Mouse (Mus musculus) spleen, postnatal 14 days (tissue): ENCODE data around the gene Nkain4.

Source experiments
- DNase-seq, 2 experiments: peaks; one replicate each; pipeline ENCODE4 v3.0.0; 2021 to 2022; ENCODE audit warnings: low spot score in 2 of 2

The Nkain4 gene

DNA sequence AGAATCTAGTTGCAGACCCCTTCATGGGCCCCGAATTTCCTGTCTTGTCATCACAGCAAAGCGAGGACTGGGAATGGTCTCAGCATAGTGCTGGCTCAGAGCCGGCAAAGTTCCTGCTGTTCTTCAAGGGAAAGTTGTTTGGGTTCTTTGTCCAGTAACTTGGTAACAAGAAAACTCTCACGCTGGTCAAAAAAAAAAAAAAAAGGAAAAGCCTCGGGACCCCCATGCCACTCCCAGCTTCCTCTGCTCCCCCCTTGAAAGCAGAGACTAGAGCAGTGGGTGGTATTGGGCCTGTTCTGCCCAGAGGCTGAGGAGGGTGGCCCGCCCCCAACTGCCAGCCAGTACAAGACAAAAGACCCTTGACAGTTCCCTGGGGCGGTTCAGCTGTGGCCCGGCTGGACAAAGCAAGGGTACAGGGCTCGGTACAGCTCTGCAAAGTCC, 1.7 kb downstream of the Nkain4 start:
- no peak for DNase-seq

DNA sequence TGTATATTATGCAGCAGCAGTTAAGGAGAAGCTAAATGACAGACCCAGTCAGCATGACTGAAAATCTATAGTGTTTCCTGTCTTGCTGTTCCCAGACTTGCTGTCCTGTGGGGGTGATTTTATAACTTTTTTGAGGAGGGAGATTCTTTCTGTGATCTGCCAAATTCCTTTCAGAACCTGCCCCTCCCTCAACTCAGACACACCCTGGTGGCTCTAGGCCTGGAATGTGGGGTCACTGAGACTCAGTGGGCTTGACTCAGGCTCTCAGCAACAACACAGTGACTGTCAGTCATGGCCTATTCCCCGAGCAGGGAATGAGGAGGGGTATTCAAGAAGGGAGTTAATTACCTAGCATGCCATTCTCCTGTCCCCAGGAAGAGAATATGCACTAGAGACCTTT, 4.6 kb downstream of the Nkain4 start:
- no peak for DNase-seq

DNA sequence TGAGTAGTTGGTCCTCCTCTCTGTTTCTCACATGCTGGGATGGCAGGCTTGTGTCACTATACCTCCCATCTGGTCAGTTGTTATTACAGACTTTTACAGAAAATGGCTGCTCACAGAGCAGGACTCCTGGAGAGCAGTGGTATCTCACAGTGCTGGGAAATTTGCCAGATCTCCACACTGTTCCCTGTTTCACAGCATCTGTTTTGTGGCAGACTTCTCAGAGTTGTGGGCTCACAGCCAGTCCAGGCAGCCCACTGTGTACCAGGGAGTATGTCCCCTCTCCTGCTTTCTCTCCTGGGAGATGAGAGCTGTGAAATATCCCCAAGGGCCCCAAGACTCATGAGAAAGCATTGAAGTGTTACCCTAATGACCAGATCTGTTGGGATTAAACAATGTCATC, 12.6 kb downstream of the Nkain4 start:
- no peak for DNase-seq

DNA sequence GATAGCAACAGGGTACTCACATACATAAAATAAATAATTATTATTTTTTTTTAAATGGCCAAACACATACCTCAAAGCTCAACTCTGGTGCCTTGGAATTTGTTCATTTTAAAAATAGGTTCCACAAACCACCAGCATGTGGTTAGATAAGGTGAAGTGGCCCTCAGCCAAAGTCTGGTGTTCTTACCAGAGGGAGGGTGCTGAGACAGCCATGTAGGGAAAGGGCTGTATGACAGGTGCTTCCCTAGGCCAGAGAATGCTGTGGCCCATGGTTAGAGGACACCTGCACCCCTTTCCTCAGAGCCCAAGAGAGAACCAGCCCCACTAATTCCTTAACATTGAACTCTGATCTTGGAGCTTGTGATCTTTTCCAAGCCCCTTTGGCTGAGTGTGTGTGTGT, 14.3 kb downstream of the Nkain4 start:
- no peak for DNase-seq

DNA sequence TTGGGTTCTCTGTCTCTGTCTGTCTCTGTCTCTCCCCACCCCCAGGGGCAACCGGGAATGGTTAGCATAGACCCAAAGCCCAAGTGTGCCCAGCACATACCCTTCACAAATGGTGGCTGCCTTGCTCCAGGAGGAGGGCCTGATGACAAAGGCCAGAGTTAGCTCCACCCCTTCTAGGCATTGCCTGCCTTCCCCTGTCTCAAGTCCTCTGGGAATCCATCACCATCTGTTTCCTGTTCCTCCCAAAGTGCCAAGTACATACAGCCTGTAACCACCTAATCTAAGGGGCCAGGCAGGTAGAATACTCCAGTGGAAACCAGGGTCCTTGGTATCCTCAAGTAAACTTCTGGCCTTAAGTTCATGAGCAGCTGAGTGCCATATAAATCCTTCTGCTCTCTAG, 22.1 kb downstream of the Nkain4 start:
- DNase-seq = no peak

DNA sequence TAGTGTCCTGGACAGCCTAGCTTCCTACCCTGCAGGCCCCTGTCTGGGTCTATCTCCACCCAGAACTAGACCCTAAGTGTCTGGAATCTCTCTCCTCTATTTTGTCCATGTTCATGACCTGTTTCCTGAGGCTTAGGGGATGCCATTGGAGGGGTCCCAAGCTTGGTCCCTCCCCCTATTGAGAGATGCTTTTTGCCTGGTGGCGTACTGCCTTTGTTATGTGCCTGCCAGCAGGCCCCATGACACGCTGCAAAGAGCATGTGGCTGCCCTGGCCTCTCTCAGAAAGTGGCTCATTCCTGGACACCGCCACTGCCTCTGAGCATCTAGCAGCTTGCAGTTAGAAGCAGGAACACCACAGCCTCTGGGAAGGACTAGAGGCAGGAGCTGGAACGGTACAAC, 25.8 kb downstream of the Nkain4 start, which contains the start of gene Birc7:
Birc7 (plus strand) TSS at position 301 of the 400 bp plus-strand sequence.
- no peak for DNase-seq

DNA sequence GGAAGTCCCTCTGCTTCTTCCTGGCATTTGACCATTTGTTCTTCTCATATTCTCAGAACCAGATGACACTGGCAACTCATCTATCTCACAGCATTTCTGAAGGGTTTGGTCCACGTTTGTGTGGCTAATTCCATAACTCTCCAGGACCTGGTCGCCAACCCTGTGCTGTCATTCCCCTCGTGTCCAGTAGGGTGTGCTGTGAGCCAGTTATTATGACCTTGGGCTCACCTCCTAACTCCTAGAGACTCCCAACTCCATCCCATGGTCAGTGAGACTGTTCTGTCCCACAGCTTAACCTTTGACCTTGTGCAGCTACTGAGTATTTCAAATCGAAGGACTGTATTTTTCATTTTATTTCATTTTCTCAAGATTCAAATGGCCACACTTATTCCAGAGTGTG, 29.3 kb downstream of the Nkain4 start:
- DNase-seq = peak; percentile 27 to 44

DNA sequence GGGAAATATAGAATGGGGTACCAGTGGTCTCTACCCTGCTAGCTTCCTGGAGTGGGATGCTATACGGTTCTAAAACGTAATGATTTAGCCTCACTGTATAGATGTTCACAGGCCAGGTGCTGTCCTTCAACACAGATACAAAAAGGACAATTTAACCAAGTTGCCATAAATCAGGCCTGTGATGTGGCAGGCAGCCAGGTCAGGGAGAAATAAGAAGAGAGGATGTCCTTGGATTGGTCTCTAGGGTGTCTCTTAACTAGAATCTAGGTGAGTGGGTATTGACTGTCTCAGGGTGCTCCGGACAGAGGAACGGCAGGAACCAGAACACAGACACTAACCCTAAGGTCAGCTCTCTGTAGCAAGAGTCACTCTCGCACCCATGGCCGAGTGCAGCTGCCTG, 31.8 kb downstream of the Nkain4 start:
- no peak for DNase-seq

DNA sequence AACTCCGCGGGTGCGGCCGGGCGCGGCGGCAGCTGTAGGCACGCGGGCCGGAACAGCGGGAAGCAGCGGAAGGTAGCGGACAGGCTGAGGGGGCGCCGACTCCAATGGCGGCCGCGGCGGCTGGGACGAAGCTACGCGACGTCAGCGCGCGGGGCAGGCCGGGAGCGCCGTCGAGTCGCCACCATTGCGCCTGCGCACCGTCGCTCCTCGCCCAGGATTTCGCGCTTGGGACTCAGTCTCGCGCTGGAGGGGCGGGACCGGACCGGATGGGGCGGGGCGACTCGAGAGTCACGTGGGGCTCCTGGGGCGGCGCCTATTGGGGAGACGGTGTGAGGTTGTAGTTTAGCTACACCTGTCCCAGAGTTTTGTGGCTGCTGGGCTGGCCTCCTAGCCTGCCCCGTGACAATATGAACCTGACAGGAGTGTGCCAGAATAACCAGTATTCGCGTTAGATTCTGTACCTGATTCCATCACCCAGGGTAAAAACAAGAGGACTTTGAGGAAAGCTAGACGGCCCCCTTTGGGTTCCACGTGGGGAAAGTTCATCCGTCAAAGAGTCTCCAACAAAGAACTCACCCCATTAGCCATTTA, 33.6 kb downstream of the Nkain4 start, which contains the start of gene Ythdf1:
Ythdf1 (minus strand) TSS at position 140 of the 591 bp plus-strand sequence.
- DNase-seq = peak; percentile 98 to 99

DNA sequence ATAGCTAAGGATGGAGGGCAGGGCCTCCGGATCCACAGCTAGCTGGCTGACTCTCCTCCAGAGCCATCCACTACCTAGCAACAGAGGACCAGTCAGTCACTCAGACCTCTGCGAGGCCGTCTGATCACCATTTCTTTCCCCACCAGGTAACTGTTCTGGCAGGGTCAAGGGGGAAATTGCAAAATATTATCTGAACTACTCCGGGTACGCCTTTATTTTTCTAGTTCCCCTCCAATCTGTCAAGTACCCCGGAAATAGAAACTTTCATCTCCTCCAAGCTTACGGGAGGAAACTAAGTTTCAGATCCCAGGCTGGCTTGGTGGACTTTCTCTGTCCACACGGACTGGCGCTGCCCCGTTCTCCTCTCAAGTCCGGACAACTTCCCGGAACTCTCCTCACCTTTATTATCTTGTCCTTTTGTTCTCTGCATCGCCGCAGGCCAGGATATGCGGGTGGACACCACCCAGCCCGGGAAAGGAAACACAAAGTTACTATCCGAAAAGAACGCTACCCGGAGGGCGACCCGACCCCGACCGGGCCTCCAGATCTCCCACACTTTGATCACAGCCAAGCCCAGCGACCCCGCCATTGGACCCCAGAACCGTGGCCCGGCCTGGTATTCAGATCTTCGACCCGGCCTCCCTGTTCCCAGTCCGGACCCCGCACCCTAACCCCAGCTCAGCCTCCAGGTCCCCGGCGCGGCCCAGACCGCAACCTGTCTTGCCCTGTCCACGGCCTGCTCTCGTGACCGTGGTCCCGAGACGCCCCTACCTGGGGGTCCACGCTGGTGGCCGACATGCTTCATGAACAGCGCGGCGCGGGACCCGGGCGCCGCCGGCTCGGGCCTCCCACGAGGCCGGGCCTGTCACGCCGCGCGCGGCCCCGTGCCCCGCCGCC, 34.3 kb downstream of the Nkain4 start:
- DNase-seq = peak; percentile 9 to 26

DNA sequence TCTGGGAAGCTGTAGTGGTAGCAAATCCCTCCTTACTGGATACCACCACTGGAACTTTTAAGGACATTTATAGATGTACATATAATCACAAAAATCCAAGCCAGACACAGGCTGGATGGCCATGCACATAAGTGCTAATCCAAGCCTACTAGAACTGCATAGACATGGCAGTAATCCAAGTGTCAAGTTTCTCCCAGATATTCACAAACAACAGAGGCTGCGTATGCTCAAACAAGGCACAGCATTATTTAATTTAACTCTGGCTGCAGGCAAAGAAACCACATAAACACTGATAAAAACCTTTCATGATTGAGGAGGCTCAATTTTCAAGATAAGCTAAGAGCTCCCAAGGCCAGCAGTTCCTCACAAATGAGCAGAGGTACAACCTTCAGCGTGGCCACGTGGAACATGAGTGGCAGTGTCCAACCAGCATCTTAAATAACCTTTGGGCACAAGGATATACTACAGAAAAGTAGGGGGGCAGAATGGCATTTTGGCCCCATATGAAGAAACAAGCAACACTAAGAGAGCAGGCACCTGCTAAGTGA, 38.5 kb downstream of the Nkain4 start:
- DNase-seq = no peak

DNA sequence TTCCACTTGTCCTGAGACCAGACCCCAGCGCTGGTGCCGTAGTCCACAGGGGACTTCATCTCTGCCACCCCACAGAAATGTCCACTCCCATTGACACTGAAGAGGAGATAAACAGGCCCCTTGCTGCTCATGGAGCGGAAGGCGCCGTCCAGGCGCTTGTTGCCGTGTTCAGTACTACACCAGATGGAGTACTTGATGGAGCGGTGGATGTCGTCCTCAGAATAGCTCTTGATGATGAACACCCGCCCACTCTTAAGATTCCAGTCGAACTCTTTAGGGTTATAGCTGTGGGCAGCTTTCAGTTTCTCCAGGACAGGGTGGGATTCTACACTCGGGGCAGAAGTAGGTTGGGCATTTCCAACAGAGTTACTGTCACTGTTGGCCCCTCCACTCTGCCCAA, 43.6 kb downstream of the Nkain4 start:
- DNase-seq = no peak

DNA sequence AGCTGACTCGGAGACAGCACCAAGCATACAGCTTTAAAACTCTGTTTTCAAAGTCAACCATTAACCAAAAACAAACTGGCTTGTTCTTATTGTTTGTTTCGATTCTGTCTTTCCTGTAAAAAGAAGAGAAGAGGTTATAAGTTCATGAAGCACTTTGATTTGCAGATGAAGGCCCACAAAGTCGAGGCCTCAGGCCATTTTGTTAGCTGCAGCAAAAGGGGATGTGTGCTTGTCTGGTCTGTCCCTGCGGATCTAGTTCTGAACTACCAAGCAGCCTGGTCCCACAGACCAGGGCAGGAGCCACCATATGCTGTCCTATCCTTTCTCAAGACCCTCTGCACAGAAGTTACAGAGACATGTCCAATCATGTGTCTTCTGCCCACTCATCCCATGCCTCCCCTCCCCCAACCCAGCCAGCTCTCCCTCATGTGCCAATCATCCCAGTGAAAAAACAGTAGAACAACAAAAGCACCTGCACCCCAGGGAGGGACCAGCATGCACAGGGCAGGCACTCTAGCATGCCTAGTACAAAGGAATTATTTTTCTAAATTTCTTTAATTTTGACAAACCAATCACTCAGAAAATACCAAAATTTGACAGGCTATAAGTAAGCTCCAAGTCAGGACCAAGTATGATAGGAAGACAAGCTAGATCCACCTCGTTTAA, 48.8 kb downstream of the Nkain4 start:
- no peak for DNase-seq

DNA sequence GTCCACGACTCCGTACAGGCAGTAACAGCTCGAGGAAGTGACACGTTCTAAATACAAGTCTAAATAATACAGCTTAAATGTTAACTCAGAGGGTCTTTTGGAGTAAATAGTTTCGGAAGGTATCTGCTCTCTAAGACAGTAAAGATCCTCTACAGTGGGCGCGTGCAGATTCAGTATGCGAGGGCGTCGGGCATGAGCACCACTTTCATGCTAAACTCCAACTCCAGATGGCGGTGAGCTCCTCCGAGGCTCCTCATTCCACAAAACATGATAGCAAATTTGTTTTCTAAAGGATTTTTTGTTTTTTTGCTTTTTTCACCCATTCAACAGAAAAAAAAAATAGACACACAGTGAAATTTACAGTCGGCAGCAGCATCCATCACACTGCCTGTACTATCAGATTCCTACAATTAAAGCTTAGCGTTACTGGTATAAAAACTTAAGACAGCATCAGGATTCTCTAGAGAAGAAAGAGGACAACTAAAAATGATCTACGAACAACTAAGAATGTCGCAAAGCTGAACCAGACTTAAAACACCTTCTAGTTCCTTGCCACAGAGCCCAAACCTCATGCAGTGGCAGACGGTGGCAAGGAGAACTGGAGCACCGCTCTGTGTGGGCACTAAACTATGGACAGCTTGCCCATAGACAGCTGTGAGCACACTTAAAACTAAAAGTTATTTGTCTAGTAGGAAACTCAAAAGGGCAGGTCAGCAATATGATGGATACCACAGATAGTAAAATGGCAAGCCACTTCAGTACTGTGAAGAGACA, 49.9 kb downstream of the Nkain4 start:
- DNase-seq = no peak

DNA sequence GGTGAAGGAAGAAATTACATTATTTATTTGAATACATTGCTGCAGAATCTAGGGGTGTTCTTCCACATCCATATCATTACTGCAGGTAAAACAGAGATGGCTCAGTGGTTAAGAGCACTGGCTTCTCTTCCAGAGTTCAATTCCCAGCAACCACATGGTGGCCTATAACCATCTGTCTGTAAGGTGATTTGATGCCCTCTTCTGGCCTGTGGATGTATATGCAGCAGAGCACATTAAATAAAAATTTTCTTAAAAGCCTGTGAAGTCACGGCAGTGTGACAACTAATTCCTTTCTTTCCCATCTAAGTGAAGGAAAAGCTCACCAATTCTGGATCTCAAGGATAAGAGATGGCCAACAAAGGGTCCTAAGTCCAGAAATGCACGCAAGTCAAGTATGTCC, 52.4 kb downstream of the Nkain4 start:
- no peak for DNase-seq

DNA sequence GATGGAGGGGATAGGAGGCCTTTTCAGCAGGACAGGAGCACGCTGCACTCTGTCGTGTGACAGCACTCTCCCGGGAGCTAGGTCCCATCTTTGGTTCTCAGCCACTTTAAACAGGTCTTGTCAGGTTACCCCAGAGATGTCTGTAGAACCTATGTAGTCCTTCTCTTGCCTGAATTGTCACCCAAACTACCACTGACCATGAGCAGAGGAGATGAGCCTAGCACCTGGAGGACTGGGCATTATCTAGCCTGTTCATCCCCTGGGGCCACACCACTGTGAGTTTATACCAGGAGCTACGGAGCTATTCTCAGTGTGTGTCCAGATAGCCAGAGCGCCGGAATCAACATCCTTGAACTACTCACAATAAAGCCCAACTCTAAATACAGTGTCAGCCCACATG, 56.6 kb downstream of the Nkain4 start:
- DNase-seq = no peak

DNA sequence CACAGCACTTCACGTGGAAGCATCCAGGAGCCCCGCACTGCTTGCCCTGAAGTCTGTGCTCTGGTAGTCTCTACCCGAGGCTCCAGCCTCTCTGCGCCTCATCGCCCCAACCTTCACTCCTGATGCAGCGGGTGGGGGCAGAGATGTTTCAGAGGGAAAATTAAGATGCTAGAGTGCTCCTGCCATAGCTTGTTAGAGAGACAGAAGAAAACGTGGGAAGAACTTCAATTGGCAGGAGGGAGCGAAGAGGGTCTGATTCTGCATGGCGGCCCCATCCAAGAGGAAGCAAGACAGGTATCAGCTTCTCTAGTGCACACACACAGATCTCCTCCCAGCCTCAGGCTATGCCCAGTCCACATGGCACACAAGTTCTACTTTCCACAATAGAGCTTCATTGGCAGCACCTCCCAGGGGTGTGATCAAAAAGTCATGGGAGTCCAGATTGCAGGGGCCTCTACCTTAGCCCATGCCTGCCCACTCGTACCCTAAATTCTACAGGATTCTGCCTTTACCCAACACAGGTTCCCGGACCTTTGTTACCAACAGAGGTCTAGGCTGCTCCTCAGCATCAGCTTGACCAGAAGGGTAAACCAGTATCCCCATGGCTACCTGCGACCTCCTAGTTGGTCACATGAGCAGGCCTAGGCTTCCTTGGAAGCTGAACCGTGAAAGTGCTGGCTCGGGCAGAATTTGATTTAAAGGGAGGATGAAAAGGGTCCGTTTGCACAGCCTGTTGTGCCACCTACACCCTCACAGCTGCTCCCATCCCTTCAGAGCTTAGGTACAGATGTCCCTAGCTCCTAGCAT, 57.5 kb downstream of the Nkain4 start:
- no peak for DNase-seq

DNA sequence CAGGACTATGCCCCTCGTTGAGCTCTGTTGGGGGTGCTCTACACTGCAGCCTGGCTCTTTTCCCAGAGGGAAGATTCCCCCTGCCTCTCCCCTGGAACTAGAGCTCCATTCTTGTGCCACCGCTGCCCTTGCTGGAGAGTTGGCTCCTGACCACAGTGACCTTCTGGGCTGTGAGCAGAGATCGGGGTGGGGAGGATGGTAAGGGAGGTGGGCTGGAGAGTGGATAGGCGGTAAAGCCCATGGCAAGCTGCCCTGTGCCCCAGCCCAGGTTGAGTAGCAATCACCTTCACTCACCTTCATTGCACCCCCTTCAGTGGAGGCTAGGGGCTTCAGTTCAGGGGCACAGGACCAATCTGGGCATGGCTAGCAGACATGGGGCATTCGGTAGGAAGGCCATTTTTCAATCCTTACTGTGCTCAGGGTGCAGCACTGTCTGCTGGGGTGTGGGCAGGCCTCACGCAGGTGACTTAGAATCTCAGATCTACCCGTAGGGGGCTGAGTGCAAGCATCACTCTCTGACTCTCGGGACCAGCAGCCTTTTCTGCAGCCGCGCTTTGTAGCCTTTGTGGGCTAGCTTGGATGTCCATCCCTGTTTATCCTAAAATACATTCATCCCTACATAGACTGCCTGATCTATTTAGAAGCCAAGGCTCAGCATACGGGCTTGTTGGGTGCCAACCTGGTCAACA, 58.5 kb downstream of the Nkain4 start:
- no peak for DNase-seq

DNA sequence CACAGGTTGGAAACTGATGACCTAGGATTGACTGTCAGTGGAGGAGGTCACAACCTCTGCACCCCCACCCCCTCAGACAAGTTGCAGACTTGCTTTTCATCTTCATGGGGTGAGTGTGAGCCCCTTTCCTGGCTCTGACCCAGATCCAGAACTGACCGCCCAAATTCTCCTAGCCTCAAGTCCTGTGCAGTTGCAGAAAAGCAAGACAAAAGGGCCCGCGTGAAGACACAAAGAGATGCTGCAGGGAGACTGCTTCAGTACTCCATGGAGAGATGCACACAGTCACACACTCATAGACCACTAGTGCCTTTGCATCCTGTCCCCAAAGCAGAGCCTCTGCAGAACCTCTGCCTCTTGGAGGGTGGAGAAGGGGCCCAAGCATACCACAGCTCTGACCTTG, 59.2 kb downstream of the Nkain4 start:
- DNase-seq = no peak

DNA sequence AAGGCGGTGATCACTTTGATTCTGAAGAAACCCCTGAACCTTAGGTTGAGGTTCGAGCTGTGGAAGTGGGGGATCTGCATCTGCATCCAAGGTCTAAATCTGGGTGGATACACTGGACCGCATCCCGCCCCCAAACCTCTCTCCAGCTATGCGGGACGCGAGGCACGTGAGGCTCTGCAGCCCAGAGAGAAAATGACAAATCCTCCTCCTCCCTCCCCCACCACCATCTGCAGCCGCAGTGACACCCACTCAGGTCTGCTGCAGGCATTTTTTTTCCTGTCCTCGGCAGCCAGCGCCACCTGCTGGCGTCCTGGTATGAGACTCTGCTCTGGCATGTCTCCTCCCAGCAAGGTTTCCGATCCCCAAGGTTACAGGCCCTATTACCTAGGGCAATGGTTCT, 59.8 kb downstream of the Nkain4 start:
- peak in 1 of 2 experiments; percentile 30 for DNase-seq
